Mouse (Mus musculus) cerebellum, adult 11 months (tissue): ENCODE data around the gene Pdik1l.

ENCODE experiments used
- DNase-seq: peaks from one replicate; pipeline ENCODE4 v3.0.0; 2022

Gene Pdik1l

DNA sequence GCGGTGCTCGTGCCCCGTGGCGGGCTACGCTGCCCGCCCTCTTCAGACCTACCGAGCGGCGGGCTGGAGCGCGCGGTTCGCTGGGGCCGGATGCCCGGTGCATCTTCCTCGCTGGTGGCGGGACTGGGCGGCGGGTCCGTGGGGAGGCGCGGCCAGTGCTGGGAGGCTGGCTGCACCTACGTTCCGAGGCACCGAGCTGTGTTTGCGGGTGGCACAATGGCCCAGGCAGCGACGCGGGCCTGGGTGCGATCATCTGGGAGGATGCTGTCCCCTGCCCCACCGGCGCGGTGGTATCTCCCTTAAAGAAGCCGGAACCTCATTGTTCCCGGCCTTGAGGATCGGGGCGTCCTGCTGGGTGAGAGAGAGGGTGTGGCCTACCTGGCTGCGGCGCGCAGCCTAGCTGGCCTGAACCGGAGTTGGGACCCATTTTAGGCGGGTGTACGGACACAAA, at the start of gene Pdik1l:
Pdik1l (minus strand) TSS at position 321 of the 451 bp plus-strand sequence.
- DNase-seq: peak; percentile 70

DNA sequence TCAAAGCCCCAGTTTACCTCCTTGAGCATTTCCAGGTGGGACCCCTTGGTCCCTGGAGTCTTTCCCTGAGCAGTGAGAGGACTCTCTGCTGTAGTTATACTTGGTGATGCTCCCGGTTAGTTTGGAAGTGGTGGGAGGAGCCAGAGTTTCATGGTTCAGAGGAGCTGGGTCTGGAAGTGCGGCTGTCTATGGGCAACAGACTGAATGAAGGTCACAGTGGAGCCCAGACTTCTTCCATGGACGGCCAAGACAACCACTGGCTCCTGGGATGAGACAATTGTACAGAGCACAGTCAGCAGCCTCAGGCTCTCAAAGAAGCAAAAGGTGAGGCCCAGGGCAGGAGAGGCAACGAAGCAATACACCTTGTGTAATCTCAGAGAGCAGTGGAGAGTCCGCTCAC, 42.6 kb upstream of the Pdik1l start:
- no peak for DNase-seq

- no peak for DNase-seq
These were observed 41.1 kb upstream of the Pdik1l start for GRCm38 (mm10) chr4:134328832-134329231.

DNA sequence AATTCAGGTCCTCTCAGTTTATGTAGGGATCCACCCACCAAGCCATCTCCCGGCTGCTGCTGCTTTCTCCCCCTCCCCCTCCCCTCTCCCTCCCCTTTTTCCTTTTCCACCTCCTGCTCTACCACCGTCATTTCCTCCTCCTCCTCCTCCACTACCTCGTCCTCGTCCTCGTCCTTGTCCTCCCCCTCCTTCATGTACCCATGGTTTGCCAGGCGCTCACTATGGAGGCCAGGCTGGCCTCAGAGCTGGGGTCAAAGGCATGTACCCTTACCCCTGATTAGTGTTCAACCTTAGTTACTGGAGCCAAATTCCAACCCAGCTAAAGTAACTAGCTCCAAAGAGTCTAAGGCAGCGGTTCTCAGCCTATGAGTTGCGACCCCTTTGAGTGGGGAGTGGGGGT, 40.5 kb upstream of the Pdik1l start:
- no peak for DNase-seq

- no peak for DNase-seq
These were observed 39.3 kb upstream of the Pdik1l start for GRCm38 (mm10) chr4:134326859-134327530.

GRCm38 (mm10) chr4:134324655-134325054, 37.0 kb upstream of the Pdik1l start:
- no peak for DNase-seq

- no peak for DNase-seq
These were observed 33.8 kb upstream of the Pdik1l start for GRCm38 (mm10) chr4:134321524-134321923.

GRCm38 (mm10) chr4:134319674-134320073, 32.0 kb upstream of the Pdik1l start:
- DNase-seq: no peak

- DNase-seq: no peak
These were observed 31.4 kb upstream of the Pdik1l start for GRCm38 (mm10) chr4:134319074-134319473.

DNA sequence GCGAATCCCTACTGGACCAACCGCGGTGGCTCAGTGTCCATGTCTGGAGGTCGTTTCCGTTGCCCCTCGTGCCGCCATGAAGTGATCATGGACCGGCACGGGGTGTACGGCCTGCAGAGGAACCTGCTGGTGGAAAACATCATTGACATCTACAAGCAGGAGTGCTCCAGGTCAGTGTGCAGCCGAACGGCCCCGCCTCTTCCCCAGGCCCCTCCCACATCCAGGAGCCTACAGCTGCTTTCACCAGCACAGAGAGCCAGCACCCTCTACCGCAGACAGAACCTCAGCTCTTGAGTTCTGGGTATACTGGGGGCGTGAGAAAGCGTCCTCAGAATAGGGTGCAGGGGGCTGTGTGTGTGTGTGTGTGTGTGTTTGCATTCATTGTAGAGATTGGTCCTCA, 28.7 kb upstream of the Pdik1l start:
- no peak for DNase-seq

DNA sequence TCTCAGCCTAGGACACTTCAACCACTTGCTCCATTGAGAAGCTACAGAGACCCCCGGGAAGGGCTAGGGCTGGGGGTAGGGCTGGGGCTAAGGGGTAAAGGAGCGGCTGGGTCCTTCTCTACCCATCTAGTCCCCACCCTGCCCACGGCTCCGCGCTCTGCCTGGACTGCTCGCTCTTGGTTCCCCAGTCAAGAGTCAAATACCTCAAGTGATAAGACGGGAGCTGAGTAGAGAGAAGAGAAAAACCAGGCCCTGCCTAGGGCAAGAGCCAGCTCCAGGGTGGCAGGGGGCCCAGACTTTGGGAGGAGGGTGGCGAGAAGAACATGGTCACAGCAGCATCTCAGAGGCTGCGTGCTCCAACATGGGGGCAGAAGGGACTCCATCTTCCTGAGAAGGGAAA, 27.8 kb upstream of the Pdik1l start:
- DNase-seq: no peak

- no peak for DNase-seq
These were observed 27.2 kb upstream of the Pdik1l start, which contains the start of gene Trim63 for GRCm38 (mm10) chr4:134314876-134315275. Trim63 (plus strand) TSS chr4:134315120.

- no peak for DNase-seq
These were observed 26.5 kb upstream of the Pdik1l start for GRCm38 (mm10) chr4:134314081-134314655.

DNA sequence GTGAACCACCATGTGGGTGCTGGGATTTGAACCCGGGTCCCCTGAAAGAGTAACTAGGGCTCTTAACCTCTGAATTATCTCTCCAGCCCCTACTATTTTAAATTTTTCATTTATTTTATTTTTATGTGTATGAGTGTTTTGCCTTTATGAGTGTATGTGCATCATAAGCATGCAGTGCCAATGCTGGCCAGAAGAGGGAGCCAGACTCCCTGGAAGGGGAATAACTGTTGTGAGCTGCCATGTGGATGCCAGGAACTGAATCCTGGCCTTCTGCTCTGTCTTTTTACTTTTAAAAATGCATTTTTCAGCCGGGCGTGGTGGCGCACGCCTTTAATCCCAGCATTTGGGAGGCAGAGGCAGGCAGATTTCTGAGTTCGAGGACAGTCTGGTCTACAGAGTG, 25.2 kb upstream of the Pdik1l start:
- DNase-seq: no peak

DNA sequence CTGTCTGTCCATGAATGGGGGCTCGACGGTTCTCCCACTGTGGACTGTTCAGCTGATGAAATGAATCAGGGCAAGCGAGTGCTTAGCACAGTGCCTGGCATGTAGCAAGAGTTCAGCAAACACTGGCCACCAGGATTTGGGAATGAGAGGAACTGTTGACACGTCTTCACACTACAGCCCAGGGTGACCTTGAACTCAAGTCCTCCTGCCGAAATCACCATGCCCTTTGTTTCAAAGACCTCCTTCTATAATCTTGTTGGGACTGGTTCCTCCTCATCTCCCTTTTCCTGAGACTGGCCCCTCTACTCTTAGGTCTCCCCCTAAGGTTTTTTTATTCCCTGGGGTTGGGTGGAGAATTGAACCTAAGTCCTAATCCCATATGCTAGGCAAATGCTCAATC, 24.6 kb upstream of the Pdik1l start:
- DNase-seq: no peak

DNA sequence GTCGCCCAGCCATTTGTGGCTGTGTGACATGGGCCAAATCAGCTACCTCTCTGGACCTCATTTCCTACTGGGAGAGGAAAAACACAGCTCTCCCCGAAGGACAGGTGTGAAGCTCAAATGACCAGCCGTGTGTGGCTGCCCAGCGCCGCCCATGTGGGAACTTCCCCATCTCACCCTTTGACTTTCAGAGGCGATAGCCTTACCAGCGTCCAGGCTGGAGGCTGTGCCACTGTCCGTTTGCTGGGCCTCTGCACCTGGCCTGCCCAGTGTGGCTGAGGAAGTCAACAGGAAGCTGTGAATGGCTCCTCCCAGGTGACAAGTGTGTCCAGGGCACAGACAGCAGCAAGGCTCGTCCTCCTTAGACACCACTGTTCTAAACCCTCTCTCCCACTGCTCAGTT, 24.1 kb upstream of the Pdik1l start:
- DNase-seq: no peak

DNA sequence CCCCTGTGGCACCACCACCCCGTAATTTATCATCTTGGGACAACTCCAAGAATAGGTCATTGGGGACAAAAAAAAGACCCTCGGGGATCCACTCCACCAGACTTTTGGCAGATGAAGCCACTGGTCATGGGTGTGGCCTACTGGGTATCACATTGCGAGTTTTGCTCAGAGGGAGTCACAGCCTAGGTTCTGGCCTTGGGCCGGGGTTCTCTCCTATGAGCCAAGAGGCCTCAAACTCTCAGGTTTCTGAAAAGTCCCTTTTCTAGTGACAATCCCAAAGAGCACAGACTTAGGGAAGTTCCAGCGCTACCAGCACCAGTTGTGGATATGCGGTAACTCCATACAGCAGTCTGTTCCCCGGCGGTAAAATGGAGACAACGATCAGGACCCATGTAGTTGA, 23.0 kb upstream of the Pdik1l start:
- DNase-seq: no peak

DNA sequence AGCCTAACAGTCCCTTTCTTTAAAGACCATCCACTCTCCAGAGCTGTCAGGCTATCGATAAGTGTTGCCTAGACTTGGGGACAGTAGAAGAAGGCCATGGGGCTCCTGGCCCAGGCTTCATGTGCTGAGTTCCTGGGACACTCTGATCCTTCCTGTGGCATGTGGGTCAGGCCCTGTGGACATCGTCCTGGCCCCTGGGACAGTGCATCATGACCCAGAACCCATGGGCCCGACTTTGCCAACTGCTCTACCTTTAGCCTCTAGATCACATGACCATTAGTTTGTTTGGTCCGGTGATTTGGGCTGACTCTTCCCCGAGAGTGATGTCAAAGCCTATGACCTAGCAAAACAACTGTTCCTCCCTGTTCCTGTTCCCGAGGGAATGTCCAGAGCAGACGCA, 22.4 kb upstream of the Pdik1l start:
- no peak for DNase-seq

DNA sequence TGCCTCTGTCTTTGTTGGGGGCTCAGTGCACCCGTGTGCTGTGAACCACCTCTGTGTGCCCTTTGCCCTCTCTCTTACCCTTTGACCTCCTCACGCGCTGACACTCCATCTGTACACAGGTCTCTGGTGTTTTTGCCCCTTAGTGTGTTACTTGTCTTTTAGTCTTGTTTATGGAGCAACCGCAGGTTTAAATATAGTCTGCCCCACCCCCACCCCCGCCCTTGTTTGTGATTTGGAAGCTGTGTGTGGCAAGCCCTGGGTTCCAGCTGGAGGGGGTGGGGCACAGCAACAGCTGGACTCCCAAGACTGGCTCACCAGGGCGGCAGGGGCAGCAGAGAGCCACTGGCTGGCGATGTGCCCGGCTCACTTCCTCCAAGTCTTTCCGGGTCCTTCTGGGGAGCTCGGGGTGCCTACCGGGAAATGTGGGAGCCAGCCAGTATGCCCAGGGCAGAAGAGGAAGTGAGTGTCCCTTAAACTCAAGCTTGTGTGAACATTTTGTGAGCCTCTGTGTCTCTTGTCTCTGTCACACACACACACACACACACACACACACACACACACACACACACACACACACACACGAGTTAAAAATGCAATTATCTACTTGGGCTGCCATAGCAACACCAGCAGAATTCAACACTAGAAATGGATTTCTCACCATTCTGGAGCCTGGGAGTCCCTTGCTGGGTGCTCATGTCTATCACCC, 19.8 kb upstream of the Pdik1l start:
- no peak for DNase-seq

DNA sequence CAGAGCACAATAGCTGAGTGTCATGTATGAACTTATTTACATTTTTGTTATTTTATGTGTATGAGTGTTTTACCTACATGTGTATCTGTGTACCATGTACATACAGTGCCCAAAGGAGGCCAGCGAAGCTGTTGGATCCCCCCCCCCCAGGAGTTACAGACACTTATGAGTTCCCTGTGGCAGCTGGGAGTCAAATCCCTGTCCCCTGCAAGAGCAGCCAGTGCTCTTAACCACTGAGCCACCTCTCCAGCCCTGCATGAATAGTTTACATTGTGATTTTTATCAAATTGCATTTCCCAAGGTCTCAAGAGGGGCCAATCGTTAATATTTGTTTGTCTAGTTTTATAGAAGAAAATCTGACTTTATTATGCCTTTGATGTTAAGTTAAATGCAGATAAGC, 19.3 kb upstream of the Pdik1l start:
- DNase-seq: no peak

GRCm38 (mm10) chr4:134302084-134302483, 14.4 kb upstream of the Pdik1l start:
- no peak for DNase-seq

DNA sequence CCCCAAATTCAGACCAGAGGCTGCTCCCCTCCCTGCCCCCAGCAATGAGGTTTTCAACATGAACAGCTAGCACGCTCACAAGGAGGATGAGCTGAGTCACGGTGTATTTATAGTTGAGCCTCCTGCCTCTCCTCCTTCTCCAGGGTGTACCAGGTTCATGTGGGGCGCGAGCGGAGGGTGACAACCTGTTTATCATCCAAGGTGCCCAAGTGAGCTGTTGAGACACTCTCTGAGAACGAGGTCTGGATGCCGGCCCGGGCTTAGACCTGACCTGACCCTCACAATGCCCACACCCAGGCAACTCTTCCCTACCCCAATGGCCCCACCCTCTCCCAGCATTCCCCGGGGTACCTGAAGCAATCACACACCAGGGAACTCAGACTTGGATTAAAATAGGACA, 12.6 kb upstream of the Pdik1l start:
- no peak for DNase-seq

DNA sequence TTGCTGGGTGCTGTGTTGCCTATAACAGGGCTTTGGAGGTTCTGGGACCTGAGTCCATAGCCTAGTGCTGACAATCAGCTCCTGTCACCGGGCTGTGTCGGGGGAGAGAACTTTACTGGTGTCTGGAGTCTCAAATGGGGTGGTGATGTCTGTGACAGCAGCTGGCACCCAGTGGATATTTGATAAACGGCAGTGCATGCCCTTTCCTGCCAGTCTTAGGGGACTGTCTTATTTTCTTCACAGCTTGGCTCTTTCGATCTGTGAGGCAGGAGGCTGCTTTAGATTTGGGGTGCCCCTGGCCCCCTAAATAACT, 11.8 kb upstream of the Pdik1l start:
- no peak for DNase-seq
